Mouse (Mus musculus) midbrain, embryonic 16.5 days (tissue): Measurements from ENCODE around the gene Tbk1. TPM values are rescaled to one million over a fixed set of nuclear protein-coding genes. Genes with fewer than 3 reads are reported as not detected.

Source experiments
- ATAC-seq: fragments of 200-750 bp; cut with Nextera tagmentation; 2 replicates; pipeline ENCODE4 v1.8.0; 2017; ENCODE audit warnings: moderate TSS enrichment
- H3K27ac ChIP-seq: fragments of 300-500 bp; sonication (generic); 2 replicates; pipeline ENCODE4 v1.5.1; 2014; ENCODE audit warnings: mild to moderate bottlenecking, low read length, mixed read lengths
- H3K27me3 ChIP-seq: fragments of 300-500 bp; sonication (generic); 2 replicates; pipeline ENCODE4 v1.6.1; 2014; ENCODE audit warnings: low read depth, low read length, mixed read lengths; ENCODE audit not compliant: control insufficient read depth, insufficient read depth
- H3K36me3 ChIP-seq: fragments of 300-500 bp; sonication (generic); 2 replicates; pipeline ENCODE4 v1.6.1; 2014; ENCODE audit warnings: mild to moderate bottlenecking, low read length, moderate library complexity, mixed read lengths; ENCODE audit not compliant: control insufficient read depth, insufficient read depth
- H3K4me1 ChIP-seq: fragments of 300-500 bp; sonication (generic); 2 replicates; pipeline ENCODE4 v1.6.1; 2014; ENCODE audit warnings: mild to moderate bottlenecking, low read length, mixed read lengths; ENCODE audit not compliant: control insufficient read depth, insufficient read depth
- H3K4me2 ChIP-seq: fragments of 300-500 bp; sonication (generic); 2 replicates; pipeline ENCODE4 v1.6.1; 2014; ENCODE audit warnings: mild to moderate bottlenecking, low read length, mixed read lengths
- H3K4me3 ChIP-seq: fragments of 300-500 bp; sonication (generic); 2 replicates; pipeline ENCODE4 v1.5.1; 2014; ENCODE audit warnings: low read depth, mild to moderate bottlenecking, low read length, moderate library complexity, mixed read lengths
- H3K9ac ChIP-seq: fragments of 300-500 bp; sonication (generic); 2 replicates; pipeline ENCODE4 v1.6.1; 2014; ENCODE audit warnings: low read depth, low read length, mixed read lengths
- H3K9me3 ChIP-seq: fragments of 300-500 bp; sonication (generic); replicated peaks from 2 replicates; pipeline ENCODE4 v1.6.1; 2014; ENCODE audit warnings: mild to moderate bottlenecking, low read length, mixed read lengths; ENCODE audit not compliant: control insufficient read depth, poor library complexity, severe bottlenecking
- WGBS: fragments of 180-500 bp; shearing (Covaris S2); extraction: QIAGEN DNeasy Blood & Tissue Kit; methylation state at CpG from one replicate; pipeline ENCODE4 v1.1.7; 2014; 5-methylcytosine and 5-hydroxymethylcytosine counted together
- polyA plus RNA-seq: library from polyadenylated mRNA; unstranded; fragments of >200 nt; fragmentation: Nextera tagmentation; extraction: Ambion mirVana; gene quantifications from 2 replicates; pipeline ENCODE4 v1.2.1, GENCODE M21; 2015

Tbk1 gene
- polyA plus RNA-seq, 1 experiment from 2014 or later = 35.9 TPM

DNA sequence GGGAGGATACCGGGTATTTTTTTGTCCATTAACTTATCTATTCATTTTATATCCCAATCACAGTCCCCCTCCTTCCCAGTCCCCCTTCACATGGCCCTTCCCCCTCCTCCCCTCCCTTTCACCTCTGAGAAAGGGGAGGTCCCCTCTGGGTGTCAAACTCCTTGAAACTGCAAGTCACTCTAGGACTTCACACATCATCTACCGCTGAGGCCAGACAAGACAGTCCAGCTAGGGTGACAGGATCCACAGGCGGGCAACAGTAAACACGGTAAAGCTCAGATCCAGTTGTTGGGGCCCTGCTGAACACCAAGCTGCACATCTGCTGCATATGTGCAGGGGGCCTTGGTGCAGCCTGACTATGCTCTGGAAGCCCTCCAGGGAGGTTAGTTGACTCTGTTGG, 51.6 kb downstream of the Tbk1 start:
- Histone ChIP-seq H3K9me3 (no peaks in the 10 kb centered on the region), H3K27me3 (no peaks in the 10 kb centered on the region), H3K9ac (no peak overlapping the region), H3K4me3 (no peak overlapping the region), H3K4me2 (no peak overlapping the region), H3K4me1 (0 out of 2 replicates have a peak, but pooled peaks cover 3% of the 10 kb centered on the region), H3K36me3 (no peaks in the 10 kb centered on the region), H3K27ac (no peak overlapping the region)
- no peak for ATAC-seq
- 84% methylated on average over 4 of the region's 4 CpGs for WGBS

- peak overlapping the region; percentile 62 for H3K4me2 ChIP-seq
- no peaks in the 10 kb centered on the region; the same call in 1 of the 2 replicates for H3K9me3 ChIP-seq
- WGBS = 13% methylated on average over 32 of the region's 32 CpGs
- peak overlapping the region; percentile 36; the same call in 1 of the 2 replicates for H3K9ac ChIP-seq
- peak; percentile 60 for ATAC-seq
- 0 out of 2 replicates have a peak, but pooled peaks cover 3% of the 10 kb centered on the region for H3K4me1 ChIP-seq
- no peaks in the 10 kb centered on the region for H3K27me3 ChIP-seq
- no peak overlapping the region for H3K27ac ChIP-seq
- peak overlapping the region; percentile 35 for H3K4me3 ChIP-seq
- H3K36me3 ChIP-seq = no peaks in the 10 kb centered on the region
Measured at GRCm38 (mm10) chr10:121533137-121533872, 53.3 kb downstream of the Tbk1 start.

DNA sequence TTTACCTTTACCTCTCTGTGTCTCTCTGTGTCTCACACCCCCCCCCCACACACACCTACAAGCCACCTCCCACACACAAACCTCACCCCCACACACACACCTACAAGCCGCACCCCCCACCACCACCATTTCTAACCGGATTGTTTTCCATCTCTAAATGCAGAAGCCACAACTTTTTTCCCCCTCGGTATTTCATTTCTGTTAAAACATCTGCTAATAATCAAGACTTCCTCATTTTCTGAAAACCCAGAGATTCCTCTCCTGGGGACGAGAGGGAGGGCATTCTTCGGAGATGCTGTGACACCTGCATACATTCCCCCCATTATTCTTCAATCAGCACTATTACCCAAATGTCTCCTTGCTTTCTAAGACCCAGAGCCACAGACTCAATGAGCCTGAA, 55.0 kb downstream of the Tbk1 start:
- no peak for ATAC-seq
- Histone ChIP-seq H3K27ac (no peak overlapping the region), H3K9me3 (no peaks in the 10 kb centered on the region; the same call in 1 of the 2 replicates), H3K4me2 (no peak overlapping the region), H3K9ac (no peak overlapping the region), H3K27me3 (no peaks in the 10 kb centered on the region), H3K4me1 (0 out of 2 replicates have a peak, but pooled peaks cover 3% of the 10 kb centered on the region), H3K36me3 (no peaks in the 10 kb centered on the region), H3K4me3 (no peak overlapping the region)
- WGBS = 83% methylated on average over 5 of the region's 5 CpGs

GRCm38 (mm10) chr10:121530365-121531003, 56.1 kb downstream of the Tbk1 start:
- Histone ChIP-seq H3K27ac (no peak overlapping the region), H3K27me3 (no peaks in the 10 kb centered on the region), H3K4me1 (0 out of 2 replicates have a peak, but pooled peaks cover 3% of the 10 kb centered on the region), H3K9me3 (no peaks in the 10 kb centered on the region; the same call in 1 of the 2 replicates), H3K36me3 (no peaks in the 10 kb centered on the region), H3K4me3 (no peak overlapping the region), H3K4me2 (no peak overlapping the region), H3K9ac (no peak overlapping the region)
- no peak for ATAC-seq
- WGBS = 89% methylated on average over 8 of the region's 8 CpGs

DNA sequence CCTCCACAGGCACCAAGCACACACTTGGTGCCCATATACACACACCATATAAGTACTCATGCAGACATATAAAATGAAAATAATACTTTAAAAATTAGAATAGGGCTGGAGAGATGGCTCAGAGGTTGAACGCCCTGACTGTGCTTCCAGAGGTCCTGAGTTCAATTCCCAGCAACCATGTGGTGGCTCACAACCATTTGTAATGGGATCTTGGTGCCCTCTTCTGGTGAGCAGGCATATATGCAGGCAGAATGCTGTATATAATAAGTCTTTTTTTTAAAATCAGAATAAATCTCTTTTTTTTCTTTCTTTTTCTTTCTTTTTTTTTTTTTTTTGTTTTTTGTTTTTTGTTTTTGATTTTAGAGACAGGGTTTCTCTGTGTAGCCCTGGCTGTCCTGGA, 57.3 kb downstream of the Tbk1 start:
- Histone ChIP-seq H3K9me3 (no peaks in the 10 kb centered on the region; the same call in 1 of the 2 replicates), H3K9ac (no peak overlapping the region), H3K27ac (no peak overlapping the region), H3K4me1 (0 out of 2 replicates have a peak, but pooled peaks cover 3% of the 10 kb centered on the region), H3K4me2 (no peak overlapping the region), H3K27me3 (no peaks in the 10 kb centered on the region), H3K36me3 (no peaks in the 10 kb centered on the region), H3K4me3 (no peak overlapping the region)
- ATAC-seq = no peak
- WGBS = 97% methylated on average over 1 of the region's 1 CpGs

DNA sequence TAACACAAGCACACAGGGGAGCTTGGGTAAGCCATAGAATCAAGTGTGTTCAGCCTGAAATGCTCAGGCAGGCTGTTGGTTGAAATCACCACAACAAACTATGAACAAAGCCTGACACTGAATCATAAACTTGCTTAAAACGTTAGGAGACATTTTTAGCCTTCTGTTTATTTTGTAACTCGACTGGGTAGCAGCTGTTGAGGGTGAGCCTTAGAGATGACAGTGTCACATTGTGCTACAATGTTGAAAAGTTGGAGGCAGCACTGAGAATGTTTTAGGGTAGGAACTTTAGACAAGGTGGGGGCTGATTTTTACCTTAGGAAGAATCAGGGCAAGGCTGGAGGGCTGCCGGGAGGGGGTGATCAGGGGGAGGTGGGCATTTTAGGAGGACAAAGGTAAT, 58.1 kb downstream of the Tbk1 start:
- Histone ChIP-seq H3K9ac (no peak overlapping the region), H3K4me2 (no peak overlapping the region), H3K27ac (no peak overlapping the region), H3K27me3 (no peaks in the 10 kb centered on the region), H3K36me3 (no peaks in the 10 kb centered on the region), H3K4me1 (0 out of 2 replicates have a peak, but pooled peaks cover 2% of the 10 kb centered on the region), H3K9me3 (no peaks in the 10 kb centered on the region; the same call in 1 of the 2 replicates), H3K4me3 (no peak overlapping the region)
- WGBS = 87% methylated on average over 3 of the region's 3 CpGs
- no peak for ATAC-seq

GRCm38 (mm10) chr10:121527114-121527513, 59.5 kb downstream of the Tbk1 start:
- WGBS = 91% methylated on average over 6 of the region's 6 CpGs
- no peak overlapping the region for H3K4me2 ChIP-seq
- H3K4me3 ChIP-seq = no peak overlapping the region
- no peaks in the 10 kb centered on the region; the same call in 1 of the 2 replicates for H3K9me3 ChIP-seq
- H3K36me3 ChIP-seq = no peaks in the 10 kb centered on the region
- no peak overlapping the region for H3K27ac ChIP-seq
- H3K27me3 ChIP-seq = no peaks in the 10 kb centered on the region
- no peak for ATAC-seq
- no peak overlapping the region for H3K9ac ChIP-seq
- no peaks in the 10 kb centered on the region for H3K4me1 ChIP-seq

GRCm38 (mm10) chr10:121520923-121521585, 65.5 kb downstream of the Tbk1 start:
- Histone ChIP-seq H3K36me3 (no peaks in the 10 kb centered on the region), H3K27ac (no peak overlapping the region), H3K27me3 (no peaks in the 10 kb centered on the region), H3K9ac (no peak overlapping the region), H3K4me1 (no peaks in the 10 kb centered on the region), H3K9me3 (no peaks in the 10 kb centered on the region), H3K4me2 (no peak overlapping the region), H3K4me3 (no peak overlapping the region)
- 20% methylated on average over 12 of the region's 12 CpGs for WGBS
- no peak for ATAC-seq
